Mouse (Mus musculus) midbrain, postnatal 0 days (tissue): ENCODE results near the gene Cbln1. TPM values are rescaled to one million over a fixed set of nuclear protein-coding genes. Genes with fewer than 3 reads are reported as not detected.
A peak's percentile ranks its signal among the peaks of the same experiment; 100 is the strongest.

ENCODE experiments used
- ATAC-seq: fragments of 200-750 bp; cut with Nextera tagmentation; 2 replicates; pipeline ENCODE4 v1.8.0; 2017; ENCODE audit warnings: moderate number of reproducible peaks, mild to moderate bottlenecking, moderate TSS enrichment, moderate library complexity; ENCODE audit not compliant: low FRiP score
- DNase-seq: peaks from one replicate; pipeline ENCODE4 v3.0.0-alpha.2; 2015; ENCODE audit warnings: low spot score
- H3K27ac ChIP-seq: fragments of 300-500 bp; sonication (generic); 2 replicates; pipeline ENCODE4 v1.5.1; 2014; ENCODE audit warnings: low read depth, mild to moderate bottlenecking, low read length, mixed read lengths
- H3K27me3 ChIP-seq: fragments of 300-500 bp; sonication (generic); 2 replicates; pipeline ENCODE4 v1.6.1; 2014; ENCODE audit warnings: low read length, control low read depth, mixed read lengths; ENCODE audit not compliant: insufficient read depth
- H3K36me3 ChIP-seq: fragments of 300-500 bp; sonication (generic); 2 replicates; pipeline ENCODE4 v1.6.1; 2014; ENCODE audit warnings: low read length, control low read depth, mixed read lengths; ENCODE audit not compliant: insufficient read depth
- H3K4me1 ChIP-seq: fragments of 300-500 bp; sonication (generic); 2 replicates; pipeline ENCODE4 v1.6.1; 2014; ENCODE audit warnings: mild to moderate bottlenecking, control low read depth, antibody characterized with exemption, low read length, mixed read lengths; ENCODE audit not compliant: insufficient read depth
- H3K4me2 ChIP-seq: fragments of 300-500 bp; sonication (generic); 2 replicates; pipeline ENCODE4 v1.6.1; 2014; ENCODE audit warnings: low read depth, mild to moderate bottlenecking, low read length, mixed read lengths; ENCODE audit not compliant: poor library complexity, severe bottlenecking
- H3K4me3 ChIP-seq: fragments of 300-500 bp; sonication (generic); 2 replicates; pipeline ENCODE4 v1.5.1; 2014; ENCODE audit warnings: low read depth, mild to moderate bottlenecking, low read length, moderate library complexity
- H3K9ac ChIP-seq: fragments of 300-500 bp; sonication (generic); replicated peaks from 2 replicates; pipeline ENCODE4 v1.6.1; 2014; ENCODE audit warnings: mild to moderate bottlenecking, low read length, moderate library complexity, mixed read lengths; ENCODE audit not compliant: poor library complexity, severe bottlenecking
- H3K9me3 ChIP-seq: fragments of 300-500 bp; sonication (generic); 2 replicates; pipeline ENCODE4 v1.6.1; 2016; ENCODE audit warnings: low read length, control low read depth
- CTCF ChIP-seq: IDR thresholded peaks from 2 replicates; pipeline ENCODE4 v1.5.1; 2016; ENCODE audit warnings: antibody characterized with exemption, mild to moderate bottlenecking
- WGBS: fragments of 180-500 bp; shearing (Covaris S2); extraction: QIAGEN DNeasy Blood & Tissue Kit; methylation state at CpG from one replicate; pipeline ENCODE4 v1.1.7; 2014; 5-methylcytosine and 5-hydroxymethylcytosine counted together
- polyA plus RNA-seq: library from polyadenylated mRNA; unstranded; fragments of >200 nt; fragmentation: Nextera tagmentation; extraction: Ambion mirVana; gene quantifications from 2 replicates; pipeline ENCODE4 v1.2.1, GENCODE M21; 2015
- total RNA-seq: library from RNA; depleted of rRNA; stranded (reverse); fragments of >200 nt; gene quantifications from 2 replicates; pipeline ENCODE4 v1.2.3, GENCODE M21; 2014; rRNA removed

The Cbln1 gene
- total RNA-seq = 48.2 and 77.3 TPM in 2 replicates
- 17.3 and 24.0 TPM in 2 replicates for polyA plus RNA-seq

DNA sequence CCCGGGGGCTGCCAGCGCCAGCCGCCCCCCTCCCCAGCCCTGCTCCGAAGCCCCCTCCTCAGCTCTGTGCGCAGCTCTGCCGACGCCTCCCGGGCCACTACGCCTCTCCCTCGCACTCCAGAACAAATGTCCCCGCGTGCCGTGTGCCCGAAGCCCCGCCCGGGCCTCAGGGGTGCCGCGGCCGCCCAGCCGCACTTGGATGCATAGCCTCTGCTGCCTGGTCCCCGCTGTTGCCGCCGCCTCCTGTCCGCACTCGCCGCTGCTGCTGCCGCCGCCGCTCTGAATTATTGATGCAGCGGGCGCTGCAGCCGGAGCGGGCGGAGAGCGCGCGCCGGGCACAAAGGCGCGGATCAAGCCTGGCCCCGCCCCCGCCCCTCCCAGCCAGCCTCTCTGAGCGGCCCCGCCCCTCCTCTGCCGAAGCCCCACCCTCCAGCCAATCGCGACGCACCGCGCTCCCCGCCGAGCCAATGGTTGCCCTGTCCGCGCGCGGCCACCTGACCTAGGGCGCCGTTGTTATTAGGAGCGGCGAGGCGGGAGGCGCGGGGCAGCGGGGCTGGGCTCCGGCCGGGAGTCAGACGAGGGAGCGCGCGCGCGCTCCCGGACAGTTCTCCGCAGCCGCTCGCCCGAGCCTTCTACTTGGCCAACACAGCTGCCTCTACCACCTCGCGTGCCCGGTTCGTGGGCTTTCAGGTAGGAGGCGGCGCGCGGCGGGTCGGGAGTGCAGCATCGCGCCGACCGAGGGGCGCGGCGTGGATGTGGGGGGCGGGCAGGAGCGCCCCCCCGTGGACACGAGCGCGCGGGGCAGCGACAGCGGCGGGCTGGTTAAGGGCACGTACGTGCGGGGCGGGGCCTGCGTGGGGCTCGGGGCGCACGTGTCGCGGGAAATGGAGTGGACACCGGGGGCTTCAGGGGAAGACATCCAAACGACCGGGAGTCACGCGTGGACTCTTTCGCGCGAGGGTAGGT is at the start of gene Cbln1:
Cbln1 (minus strand) TSS at position 339 of the 966 bp plus-strand sequence.
- Histone ChIP-seq H3K4me3 (peak within 1 kb of the TSS; percentile 58), H3K4me2 (peak within 1 kb of the TSS; percentile 91), H3K36me3 (no peaks in the 10 kb centered on the region), H3K27ac (peak within 1 kb of the TSS; percentile 47; the same call in 1 of the 2 replicates), H3K9ac (peak within 1 kb of the TSS; percentile 57), H3K9me3 (no peaks in the 10 kb centered on the region), H3K27me3 (peaks cover 57% of the 10 kb centered on the region), H3K4me1 (peaks cover 11% of the 10 kb centered on the region)
- under 1% methylated on average over 91 of the region's 122 CpGs for WGBS
- ATAC-seq (peak; percentile 96), DNase-seq (peak; percentile 97)
- peak; percentile 56 for TF ChIP-seq CTCF

GRCm38 (mm10) chr8:87517132-87517531 is 44.7 kb upstream of the Cbln1 start:
- no peaks in the 10 kb centered on the region for H3K27me3 ChIP-seq
- no peaks in the 10 kb centered on the region for H3K4me1 ChIP-seq
- WGBS = 96% methylated on average over 3 of the region's 3 CpGs
- no peak overlapping the region for H3K4me2 ChIP-seq
- no peaks in the 10 kb centered on the region for H3K9me3 ChIP-seq
- no peak overlapping the region for H3K4me3 ChIP-seq
- ATAC-seq (no peak), DNase-seq (no peak)
- no peaks in the 10 kb centered on the region for H3K36me3 ChIP-seq
- TF ChIP-seq CTCF = no peak
- no peak overlapping the region for H3K9ac ChIP-seq
- no peak overlapping the region for H3K27ac ChIP-seq

DNA sequence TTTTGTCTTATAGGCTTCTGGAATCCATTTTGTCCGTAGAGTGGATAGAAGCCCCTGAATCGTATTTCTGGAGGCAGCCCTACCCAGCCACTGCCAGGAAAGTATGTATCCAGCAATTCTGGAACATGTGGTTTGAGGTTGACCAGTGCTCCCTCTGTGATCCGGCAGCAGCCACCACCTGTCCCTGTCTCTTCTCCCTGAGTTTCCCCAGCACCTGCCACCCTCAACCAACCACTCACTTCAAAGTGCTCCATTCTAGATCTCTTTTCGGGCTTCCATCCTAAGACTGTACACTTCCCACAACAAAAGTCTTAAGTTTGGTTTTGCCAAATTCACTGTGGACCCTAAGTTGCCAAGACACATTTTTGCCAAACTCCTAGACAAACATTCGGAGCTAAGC is 41.4 kb upstream of the Cbln1 start:
- ATAC-seq (no peak), DNase-seq (no peak)
- H3K9me3 ChIP-seq = no peaks in the 10 kb centered on the region
- H3K4me2 ChIP-seq = no peak overlapping the region
- no peaks in the 10 kb centered on the region for H3K36me3 ChIP-seq
- no peak overlapping the region for H3K9ac ChIP-seq
- no peak overlapping the region for H3K27ac ChIP-seq
- H3K4me1 ChIP-seq = no peaks in the 10 kb centered on the region
- H3K27me3 ChIP-seq = no peaks in the 10 kb centered on the region
- no peak for TF ChIP-seq CTCF
- 96% methylated on average over 5 of the region's 5 CpGs for WGBS
- no peak overlapping the region for H3K4me3 ChIP-seq

DNA sequence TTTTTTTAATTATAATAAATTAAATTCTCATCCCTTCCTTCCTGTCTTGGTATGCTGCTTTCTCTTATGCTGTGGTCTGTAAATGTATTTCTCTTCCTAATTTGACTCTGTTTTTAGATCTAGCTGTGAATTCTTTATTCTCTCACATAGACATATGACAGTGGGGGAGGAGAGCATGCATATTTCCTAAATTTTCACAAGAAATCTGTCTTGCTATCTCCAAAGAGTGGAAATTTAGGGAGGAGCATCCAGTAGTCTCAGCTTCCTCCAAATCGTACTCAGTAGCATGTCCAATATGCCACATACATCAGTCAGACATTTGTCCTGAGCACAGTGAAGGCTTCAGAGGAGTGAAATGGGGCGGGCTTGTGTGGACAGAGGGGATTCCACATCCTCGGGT is 40.9 kb upstream of the Cbln1 start:
- no peak overlapping the region for H3K27ac ChIP-seq
- TF ChIP-seq CTCF = no peak
- DNase-seq = no peak
- 94% methylated on average over 3 of the region's 3 CpGs for WGBS
- no peak overlapping the region for H3K4me2 ChIP-seq
- H3K4me3 ChIP-seq = no peak overlapping the region
- no peaks in the 10 kb centered on the region for H3K27me3 ChIP-seq
- no peaks in the 10 kb centered on the region for H3K9me3 ChIP-seq
- H3K4me1 ChIP-seq = no peaks in the 10 kb centered on the region
- ATAC-seq = no peak
- no peaks in the 10 kb centered on the region for H3K36me3 ChIP-seq
- no peak overlapping the region for H3K9ac ChIP-seq

- 91% methylated on average over 6 of the region's 6 CpGs for WGBS
- H3K4me3 ChIP-seq = no peak overlapping the region
- no peaks in the 10 kb centered on the region for H3K27me3 ChIP-seq
- DNase-seq (no peak), ATAC-seq (no peak)
- no peaks in the 10 kb centered on the region for H3K36me3 ChIP-seq
- H3K4me2 ChIP-seq = no peak overlapping the region
- H3K27ac ChIP-seq = no peak overlapping the region
- TF ChIP-seq CTCF = no peak
- H3K9ac ChIP-seq = no peak overlapping the region
- H3K9me3 ChIP-seq = no peaks in the 10 kb centered on the region
- no peaks in the 10 kb centered on the region for H3K4me1 ChIP-seq
Observed at GRCm38 (mm10) chr8:87512636-87513035, 40.2 kb upstream of the Cbln1 start.

DNA sequence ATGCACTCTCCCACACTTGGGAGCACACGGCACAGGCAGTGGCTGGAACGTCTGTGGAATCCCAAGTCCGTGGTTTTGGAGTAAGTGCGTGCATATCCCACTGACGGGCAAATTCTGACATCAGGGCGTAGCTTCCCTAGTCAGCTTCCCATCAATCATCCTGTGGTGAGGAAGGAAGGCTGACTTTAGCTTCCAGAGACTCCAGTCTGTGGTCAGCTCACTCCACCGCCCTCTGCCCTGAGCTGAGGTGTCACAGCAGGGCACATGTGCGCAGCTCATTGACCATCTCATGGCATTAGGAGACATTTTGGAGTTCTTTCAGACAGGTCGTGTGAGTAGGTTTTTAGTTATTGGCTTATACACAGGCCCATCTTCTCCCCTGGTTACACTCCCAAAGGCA is 34.6 kb upstream of the Cbln1 start:
- Histone ChIP-seq H3K9ac (no peak overlapping the region), H3K27me3 (no peaks in the 10 kb centered on the region), H3K4me3 (no peak overlapping the region), H3K27ac (no peak overlapping the region), H3K36me3 (no peaks in the 10 kb centered on the region), H3K9me3 (no peaks in the 10 kb centered on the region), H3K4me2 (no peak overlapping the region), H3K4me1 (no peaks in the 10 kb centered on the region)
- DNase-seq = no peak
- no peak for ATAC-seq
- WGBS = 74% methylated on average over 9 of the region's 9 CpGs
- no peak for TF ChIP-seq CTCF
